Comparison of ENCODE assay signal across 11 mouse cellular contexts in the genomic region with DNA sequence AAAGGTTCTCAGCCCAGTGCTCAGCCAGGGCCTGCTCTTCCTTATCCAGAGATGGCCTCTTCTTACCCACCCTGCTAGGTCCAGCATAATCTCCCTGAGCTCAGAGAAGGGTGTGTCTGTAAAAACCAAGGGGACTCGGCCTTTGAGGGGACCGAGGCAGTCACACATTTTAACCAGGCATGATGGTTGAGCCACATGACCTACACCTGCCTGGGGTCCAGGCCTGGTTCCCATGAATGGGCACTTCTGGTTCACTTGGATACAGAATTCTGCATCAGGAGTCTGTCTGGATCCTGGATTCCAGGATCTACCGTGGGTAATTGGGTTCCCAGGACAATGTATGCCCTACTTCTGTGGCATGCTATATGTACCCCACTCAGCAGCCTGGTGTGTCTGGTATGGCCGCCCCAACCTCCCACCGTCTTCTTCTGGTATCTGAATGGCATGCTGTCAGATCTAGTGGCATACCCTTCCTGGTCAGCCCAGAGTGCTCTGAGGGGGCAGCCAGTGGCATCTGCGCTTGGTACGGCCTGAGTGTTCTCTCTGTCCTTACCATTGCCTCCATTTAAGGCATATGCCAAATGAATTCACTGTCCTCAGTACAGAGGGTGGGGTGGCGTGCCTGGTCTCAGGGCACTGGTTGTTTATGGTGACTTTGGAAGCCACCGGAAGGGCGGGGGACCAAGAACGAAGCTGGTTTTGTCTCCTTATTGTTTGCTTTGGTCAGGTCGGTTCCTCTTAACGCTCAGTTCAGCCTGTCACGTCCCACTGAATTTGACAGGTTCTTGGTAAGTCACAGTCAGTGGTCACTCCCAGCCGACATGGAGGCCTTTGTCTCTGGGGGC. TPM values are rescaled to one million over a fixed set of nuclear protein-coding genes. Genes with fewer than 3 reads are reported as not detected.
DNase-seq lines count a peak whose midpoint lies in the region; ATAC-seq and TF ChIP-seq lines count a peak whose summit lies in the region.
"Had no signal": no experiment of that assay in that cellular context is flagged by ENCODE, and none has a peak within 500 bp of the region (broad histone marks: within the 10 kb centered on the region; RNA-seq: fewer than 3 reads in every experiment).

No protein-coding gene starts in this region.

- TF ChIP-seq POLR2A in spleen, adult 2 months (IDR thresholded peaks at IDR 0.05; ENCODE audit: low read depth, low read length): no peak

- no peak overlapping the region for H3K9ac ChIP-seq in hindbrain, embryonic 11.5 days (ENCODE audit: low read depth, low read length)
- no peak overlapping the region for H3K9ac ChIP-seq in hindbrain, embryonic 14.5 days
- H3K9ac ChIP-seq: liver, embryonic 13.5 days had no signal

- H3K27ac ChIP-seq in heart, embryonic 10.5 days: peak overlapping the region; percentile 3
- H3K27ac ChIP-seq in spleen, adult 2 months (ENCODE audit: insufficient read depth, low read length): peak overlapping the region; percentile 70
- no peak overlapping the region for H3K27ac ChIP-seq in hindbrain, embryonic 11.5 days (ENCODE audit: low read depth, low read length)
- H3K27ac ChIP-seq in hindbrain, embryonic 14.5 days: no peak overlapping the region
- H3K27ac ChIP-seq: liver, embryonic 13.5 days had no signal

- H3K4me3 ChIP-seq in heart, embryonic 10.5 days: no peak overlapping the region
- no peak overlapping the region for H3K4me3 ChIP-seq in spleen, adult 2 months (ENCODE audit: extremely low read depth, insufficient read depth, insufficient read length)
- H3K4me3 ChIP-seq in hindbrain, embryonic 11.5 days (ENCODE audit: low read depth, low read length): no peak overlapping the region
- no peak overlapping the region for H3K4me3 ChIP-seq in hindbrain, embryonic 14.5 days (replicated peaks; ENCODE audit: low read length)
- H3K4me3 ChIP-seq: liver, embryonic 13.5 days had no signal

- TF ChIP-seq CTCF in spleen, adult 2 months (IDR thresholded peaks at IDR 0.05; ENCODE audit: extremely low read depth, insufficient read depth, insufficient read length, insufficient replicate concordance): no peak

- intact Hi-C loops in heart, postnatal 10 days (cut with DNase I): no loop called here

- DNase-seq in heart, embryonic 10.5 days (ENCODE audit: low spot score): no peak
- no peak for DNase-seq in heart, postnatal 10 days
- DNase-seq in spleen, adult 2 months (ENCODE audit: low read depth in 1 of 2, low spot score in 2 of 2): no peak
- DNase-seq in spleen, adult 12 weeks (ENCODE audit: low spot score): no peak
- peak; percentile 54 for DNase-seq in lung, postnatal 14 days
- DNase-seq in frontal cortex, postnatal 25 days (ENCODE audit: low spot score in 2 of 2): no peak
- no peak for DNase-seq in hindbrain, embryonic 11.5 days (ENCODE audit: low spot score)
- no peak for DNase-seq in hindbrain, embryonic 14.5 days (ENCODE audit: low spot score)
- DNase-seq: liver, embryonic 13.5 days; right cerebral cortex, postnatal 4 days had no signal

- 75% methylated on average over 15 of the region's 15 CpGs for WGBS in heart, embryonic 10.5 days
- WGBS in spleen, adult 2 months: 79% methylated on average over 15 of the region's 15 CpGs
- 74% methylated on average over 15 of the region's 15 CpGs for WGBS in hindbrain, embryonic 11.5 days
- 77% methylated on average over 15 of the region's 15 CpGs for WGBS in hindbrain, embryonic 14.5 days

- no peak overlapping the region for H3K4me2 ChIP-seq in hindbrain, embryonic 11.5 days (replicated peaks; ENCODE audit: low read depth, low read length)
- H3K4me2 ChIP-seq in hindbrain, embryonic 14.5 days (replicated peaks): no peak overlapping the region
- H3K4me2 ChIP-seq: liver, embryonic 13.5 days had no signal

- H3K4me1 ChIP-seq in heart, embryonic 10.5 days: peaks cover 73% of the 10 kb centered on the region
- H3K4me1 ChIP-seq in spleen, adult 2 months (ENCODE audit: control insufficient read depth, insufficient read depth, insufficient read length): peaks cover 17% of the 10 kb centered on the region; the same call in 1 of the 2 replicates
- H3K4me1 ChIP-seq in hindbrain, embryonic 11.5 days (replicated peaks; ENCODE audit: control insufficient read depth, insufficient read depth, low read length): no peaks in the 10 kb centered on the region
- H3K4me1 ChIP-seq in hindbrain, embryonic 14.5 days (replicated peaks; ENCODE audit: control insufficient read depth, insufficient read depth, low read length): no peaks in the 10 kb centered on the region

- H3K9me3 ChIP-seq in heart, embryonic 10.5 days: no peaks in the 10 kb centered on the region
- no peaks in the 10 kb centered on the region for H3K9me3 ChIP-seq in hindbrain, embryonic 11.5 days (ENCODE audit: control insufficient read depth, low read length)
- H3K9me3 ChIP-seq in hindbrain, embryonic 14.5 days (ENCODE audit: control insufficient read depth, low read length): no peaks in the 10 kb centered on the region
- H3K9me3 ChIP-seq: liver, embryonic 13.5 days had no signal

- no peaks in the 10 kb centered on the region for H3K36me3 ChIP-seq in heart, embryonic 10.5 days
- no peaks in the 10 kb centered on the region for H3K36me3 ChIP-seq in spleen, adult 2 months (ENCODE audit: control insufficient read depth, insufficient read depth, low read length)
- H3K36me3 ChIP-seq in hindbrain, embryonic 11.5 days (ENCODE audit: control insufficient read depth, insufficient read depth, low read length): no peaks in the 10 kb centered on the region
- no peaks in the 10 kb centered on the region for H3K36me3 ChIP-seq in hindbrain, embryonic 14.5 days (replicated peaks; ENCODE audit: control insufficient read depth, insufficient read depth)
- H3K36me3 ChIP-seq: liver, embryonic 13.5 days had no signal

- no peak for ATAC-seq in hindbrain, embryonic 11.5 days (ENCODE audit: low FRiP score)
- no peak for ATAC-seq in hindbrain, embryonic 14.5 days (ENCODE audit: low FRiP score)

- peaks cover 51% of the 10 kb centered on the region for H3K27me3 ChIP-seq in heart, embryonic 10.5 days (ENCODE audit: insufficient read depth, poor library complexity, severe bottlenecking)
- H3K27me3 ChIP-seq in spleen, adult 2 months (ENCODE audit: control insufficient read depth, insufficient read depth, low read length): no peaks in the 10 kb centered on the region
- H3K27me3 ChIP-seq in hindbrain, embryonic 11.5 days (ENCODE audit: control insufficient read depth, insufficient read depth, low read length): no peaks in the 10 kb centered on the region
- no peaks in the 10 kb centered on the region for H3K27me3 ChIP-seq in hindbrain, embryonic 14.5 days (ENCODE audit: control insufficient read depth, insufficient read depth, low read length)
- H3K27me3 ChIP-seq: liver, embryonic 13.5 days had no signal

RNA-seq across cellular contexts. Expression of gene Krt80, which starts 1.4 kb away (rescaled TPM):
- polyA plus RNA-seq in heart, embryonic 10.5 days (2016; fragmentation: Nextera tagmentation; extraction: Ambion mirVana): 0.80 and 1.7 TPM in 2 replicates
- 1 to 10 TPM; 1.7 to 2.2 TPM for total RNA-seq in heart, postnatal 10 days (2021)
- 9.9 and 13.6 TPM in 2 replicates for polyA plus RNA-seq in spleen, adult 2 months (2012; rRNA removed)
- 0.09 TPM in 1 of 2 replicates, not detected in the other for polyA plus RNA-seq in hindbrain, embryonic 11.5 days (2014; fragmentation: Nextera tagmentation; extraction: Ambion mirVana)
- polyA plus RNA-seq in hindbrain, embryonic 14.5 days (2014; fragmentation: Nextera tagmentation; extraction: Ambion mirVana): 0.11 TPM in 1 of 2 replicates, not detected in the other

RNA-seq across cellular contexts. Expression of gene Krt7, which starts 39.5 kb away (rescaled TPM):
- polyA plus RNA-seq in heart, embryonic 10.5 days (2016; fragmentation: Nextera tagmentation; extraction: Ambion mirVana): 26.7 and 31.9 TPM in 2 replicates
- 1 to 10 TPM; 3.8 to 4.5 TPM for total RNA-seq in heart, postnatal 10 days (2021)
- 0.86 and 1.7 TPM in 2 replicates for polyA plus RNA-seq in spleen, adult 2 months (2012; rRNA removed)
- polyA plus RNA-seq in hindbrain, embryonic 11.5 days (2014; fragmentation: Nextera tagmentation; extraction: Ambion mirVana): 9.0 and 12.0 TPM in 2 replicates
- polyA plus RNA-seq in hindbrain, embryonic 14.5 days (2014; fragmentation: Nextera tagmentation; extraction: Ambion mirVana): 1.5 and 1.8 TPM in 2 replicates
- total RNA-seq: layer of hippocampus, postnatal 14 days had no signal

Comparison
In these comparisons a context has a peak if more than half of its experiments do, and no peak if none do; other contexts are left out.
1. H3K27ac ChIP-seq: peak in heart, embryonic 10.5 days (single experiment) and spleen, adult 2 months (single experiment); none in hindbrain, embryonic 11.5 days (single experiment) and hindbrain, embryonic 14.5 days (single experiment).